Mouse (Mus musculus): ENCODE results near the gene Gm2026.
"Not testable (repeated sequence)": the region's sequence is repeated elsewhere in the genome, so short reads cannot be mapped to it uniquely, and the experiment has no call there.

The Gm2026 gene

DNA sequence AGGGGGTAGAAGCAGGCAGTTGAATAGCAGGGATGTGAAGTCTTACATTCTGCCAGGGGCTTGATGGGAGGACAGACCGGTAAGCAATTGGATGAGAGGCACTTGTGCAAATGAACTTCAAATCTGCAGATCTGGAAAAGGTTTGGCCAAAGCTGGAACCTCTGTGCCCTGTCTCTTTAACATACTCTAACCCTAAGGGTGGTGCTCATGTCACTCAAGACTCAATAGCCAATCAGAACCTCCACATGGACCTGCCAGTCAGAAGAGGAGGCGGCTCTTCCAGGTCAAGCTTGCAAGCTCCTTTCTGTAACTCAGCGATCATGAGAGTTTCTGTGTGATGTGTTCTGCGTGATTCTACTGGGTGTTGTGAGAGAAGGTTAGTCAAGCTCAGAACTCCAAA is at the start of gene Gm2026:
TSS of gene Gm2026 (plus strand) at position 301 of the 400 bp plus-strand sequence.
- not testable (repeated sequence) for DNase-seq

DNA sequence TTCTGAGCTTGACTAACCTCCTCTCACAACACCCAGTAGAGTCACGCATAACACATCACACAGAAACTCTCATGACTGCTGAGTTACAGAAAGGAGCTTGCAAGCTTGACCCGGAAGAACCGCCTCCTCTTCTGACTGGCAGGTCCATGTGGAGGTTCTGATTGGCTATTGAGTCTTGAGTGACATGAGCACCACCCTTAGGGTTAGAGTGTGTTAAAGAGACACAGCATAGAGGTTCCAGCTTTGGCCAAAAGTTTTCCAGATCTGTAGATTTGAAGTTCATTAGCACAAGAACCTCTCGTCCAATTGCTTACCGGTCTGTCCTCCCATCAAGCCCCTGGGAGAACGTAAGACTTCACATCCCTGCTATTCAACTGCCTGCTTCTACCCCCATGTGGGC is 34.1 kb upstream of the Gm2026 start, which contains the start of gene Zfp966:
TSS of gene Zfp966 (minus strand) at position 101 of the 400 bp plus-strand sequence.
- DNase-seq, result not testable (repeated sequence)
